Mouse (Mus musculus): ENCODE data around the gene Icos.

Gene Icos

DNA sequence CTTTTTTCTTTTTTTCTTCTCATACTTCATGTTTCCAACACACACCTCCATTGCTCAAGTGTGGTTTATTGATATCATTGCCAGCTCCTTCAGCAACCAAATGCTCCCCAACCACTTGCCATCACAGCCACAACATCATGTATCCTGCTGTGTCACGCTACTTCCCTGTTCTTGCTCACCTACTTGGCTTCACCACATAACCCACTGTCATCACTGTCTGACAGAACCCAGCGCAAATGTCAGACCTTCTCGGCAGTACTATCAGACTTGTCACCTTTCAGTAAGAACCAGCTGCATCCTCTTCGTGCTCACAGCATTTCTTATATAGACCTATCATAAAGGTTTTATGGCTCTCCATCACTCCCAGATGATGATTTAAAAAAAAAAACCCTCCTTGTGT lies 61.6 kb downstream of the Icos start:
- peak; percentile 67 for DNase-seq (ENCODE audit: low read depth)

DNA sequence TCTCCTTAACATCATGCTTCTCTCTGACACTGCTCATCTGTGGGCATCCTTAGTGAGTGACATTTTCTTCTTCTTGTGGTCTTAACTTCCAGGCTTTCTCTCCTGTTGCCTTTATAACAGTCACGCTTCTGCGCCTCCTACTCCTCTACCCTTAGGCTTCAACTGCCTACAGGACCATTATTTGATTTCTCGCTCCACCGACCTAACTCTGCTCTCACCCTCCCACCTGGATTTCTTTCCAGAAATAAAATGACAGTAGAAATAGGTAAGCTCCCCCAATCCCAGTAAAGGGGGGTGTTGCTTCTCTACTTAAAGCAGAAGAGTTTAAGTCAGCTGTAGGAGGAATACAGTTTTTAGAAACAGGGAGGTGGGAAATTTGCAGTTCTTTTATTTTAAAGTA lies 62.7 kb downstream of the Icos start:
- no peak for DNase-seq (ENCODE audit: low read depth)

DNA sequence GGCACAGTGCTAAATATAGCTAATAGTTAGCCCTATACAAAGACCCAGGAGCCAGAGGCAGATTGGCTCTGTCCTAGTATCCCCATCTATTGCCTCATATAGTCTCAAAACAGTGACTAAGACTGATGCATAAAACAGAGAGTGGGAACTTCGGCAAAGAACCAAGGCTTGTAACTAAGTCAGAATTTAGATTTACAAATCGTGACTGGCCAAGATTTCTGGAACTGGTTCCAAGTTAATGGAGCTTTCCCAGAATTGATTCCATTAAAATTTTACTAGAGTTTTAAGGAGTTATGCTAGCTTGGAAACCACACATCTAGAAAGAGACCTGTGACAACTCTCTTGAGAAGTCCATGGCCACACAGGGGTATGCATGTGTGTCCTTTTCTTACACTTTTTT lies 65.1 kb downstream of the Icos start:
- no peak for DNase-seq (ENCODE audit: low read depth)

DNA sequence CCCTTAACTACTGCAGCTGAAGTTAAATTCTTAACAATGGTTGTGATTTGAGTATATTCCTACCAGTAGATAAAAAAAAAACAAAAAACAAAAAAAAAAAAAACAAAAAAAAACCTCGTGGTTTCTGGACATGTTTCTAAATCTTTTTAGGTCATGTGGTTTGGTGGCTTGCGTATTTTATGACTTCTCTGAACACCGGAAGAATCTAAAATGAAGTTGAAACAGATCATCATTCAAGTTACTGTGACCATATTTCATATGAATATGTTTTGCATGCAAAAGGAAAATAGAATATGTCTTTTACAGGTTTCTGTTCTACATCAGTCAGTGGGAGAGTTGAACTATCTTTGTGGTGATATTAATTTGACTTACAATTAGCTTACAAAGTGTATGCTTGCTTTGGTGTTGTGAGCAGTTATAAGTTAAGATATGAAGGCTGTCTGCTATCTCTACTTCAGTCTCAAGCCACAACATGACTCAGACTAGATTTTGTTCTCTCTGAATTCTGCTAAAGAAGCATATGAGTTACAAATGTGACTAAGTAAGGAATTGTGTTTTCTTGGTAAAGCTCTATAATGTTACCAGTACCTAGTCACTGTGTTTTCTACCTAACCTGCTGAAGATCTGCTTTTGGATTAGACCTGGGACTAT lies 68.5 kb downstream of the Icos start:
- peak; percentile 90 for DNase-seq (ENCODE audit: low read depth)

DNA sequence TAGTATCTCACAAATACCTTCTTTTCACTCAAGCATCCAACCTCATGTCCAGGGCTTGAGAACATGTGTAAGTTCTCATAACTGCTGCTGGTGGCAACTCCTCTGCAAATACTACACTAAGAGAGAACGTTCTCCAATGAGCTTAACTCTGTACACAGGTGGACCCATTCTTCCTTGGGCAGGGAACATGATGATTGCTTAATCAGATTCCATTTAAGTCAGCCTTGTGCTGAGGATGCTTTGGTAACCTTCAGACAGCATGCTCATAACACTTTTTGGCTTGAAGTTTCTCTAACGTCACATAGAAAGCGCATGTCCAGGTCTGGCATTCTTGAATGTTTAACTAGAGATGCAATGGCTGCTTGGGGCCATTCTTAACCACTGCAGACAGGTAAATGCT lies 69.6 kb downstream of the Icos start:
- DNase-seq (ENCODE audit: low read depth): peak; percentile 68

Measured in induced T-regulatory cell, adult 2 months (primary cell).